Comparison of ENCODE assay signal across 7 mouse cellular contexts in the genomic region with DNA sequence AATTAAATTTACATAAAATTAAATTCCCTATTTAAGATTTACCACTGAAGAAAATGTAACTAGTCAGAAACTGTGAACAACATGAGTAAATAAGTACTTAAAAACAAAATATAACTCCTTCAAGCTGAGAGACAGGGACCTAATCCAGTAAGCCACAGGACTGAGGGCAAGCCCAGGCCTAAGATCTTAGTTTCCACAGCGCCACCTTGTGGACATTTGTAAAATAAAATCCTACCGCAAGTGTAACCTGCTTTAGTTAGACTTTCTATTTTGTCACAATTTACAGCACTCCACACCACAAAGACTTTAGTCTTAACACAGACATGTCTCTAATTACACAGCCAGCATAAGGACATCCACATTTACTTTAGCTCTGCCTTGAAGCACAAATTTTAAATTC. TPM values are rescaled to one million over a fixed set of nuclear protein-coding genes. Genes with fewer than 3 reads are reported as not detected.
DNase-seq lines count a peak whose midpoint lies in the region; ATAC-seq lines count a peak whose summit lies in the region.

No protein-coding gene starts in this region.

- ATAC-seq in liver, embryonic 11.5 days (replicated peaks; ENCODE audit: low FRiP score) = no peak; the same call in 1 of the 2 replicates
- no peak for ATAC-seq in neural tube, embryonic 11.5 days (ENCODE audit: insufficient read depth, low FRiP score, low TSS enrichment)

- H3K4me3 ChIP-seq in liver, embryonic 11.5 days (ENCODE audit: low read depth, low read length) = no peak overlapping the region
- H3K4me3 ChIP-seq in limb, embryonic 10.5 days = no peak overlapping the region
- no peak overlapping the region for H3K4me3 ChIP-seq in neural tube, embryonic 11.5 days (ENCODE audit: low read depth, low read length)

- no peak overlapping the region for H3K27ac ChIP-seq in liver, embryonic 11.5 days (ENCODE audit: low read depth, low read length)
- H3K27ac ChIP-seq in limb, embryonic 10.5 days = no peak overlapping the region
- H3K27ac ChIP-seq in neural tube, embryonic 11.5 days (ENCODE audit: low read depth, low read length) = no peak overlapping the region

- no peak overlapping the region for H3K9ac ChIP-seq in liver, embryonic 11.5 days (ENCODE audit: low read depth, low read length)
- H3K9ac ChIP-seq in neural tube, embryonic 11.5 days (ENCODE audit: low read length) = no peak overlapping the region

- DNase-seq in liver = peak; percentile 43
- DNase-seq in liver, embryonic 11.5 days (ENCODE audit: low spot score) = no peak
- DNase-seq in NIH3T3 (ENCODE audit: low read depth) = peak; percentile 90
- peak; percentile 48 for DNase-seq in cerebellum, adult 8-10 months
- DNase-seq in gastrocnemius, postnatal 4 days (ENCODE audit: low spot score in 2 of 2) = peak; percentile 36 to 50
- DNase-seq in limb, embryonic 10.5 days (ENCODE audit: low spot score) = peak; percentile 54
- peak; percentile 62 for DNase-seq in neural tube, embryonic 11.5 days (ENCODE audit: low spot score)

- no peaks in the 10 kb centered on the region for H3K9me3 ChIP-seq in liver, embryonic 11.5 days (ENCODE audit: control insufficient read depth, low read length)
- no peaks in the 10 kb centered on the region for H3K9me3 ChIP-seq in limb, embryonic 10.5 days (replicated peaks)
- H3K9me3 ChIP-seq in neural tube, embryonic 11.5 days (ENCODE audit: control insufficient read depth, low read length) = no peaks in the 10 kb centered on the region

- no peaks in the 10 kb centered on the region for H3K4me1 ChIP-seq in liver, embryonic 11.5 days (replicated peaks; ENCODE audit: control insufficient read depth, insufficient read depth, low read length)
- no peaks in the 10 kb centered on the region for H3K4me1 ChIP-seq in limb, embryonic 10.5 days
- no peaks in the 10 kb centered on the region for H3K4me1 ChIP-seq in neural tube, embryonic 11.5 days (ENCODE audit: control insufficient read depth, insufficient read depth, low read length)

- no peak overlapping the region for H3K4me2 ChIP-seq in liver, embryonic 11.5 days
- no peak overlapping the region for H3K4me2 ChIP-seq in neural tube, embryonic 11.5 days (ENCODE audit: low read depth)

- 5% methylated on average over 2 of the region's 2 CpGs for WGBS in liver, embryonic 11.5 days
- WGBS in limb, embryonic 10.5 days = 1% methylated on average over 2 of the region's 2 CpGs
- WGBS in neural tube, embryonic 11.5 days = 3% methylated on average over 2 of the region's 2 CpGs

- H3K27me3 ChIP-seq in liver, embryonic 11.5 days (replicated peaks; ENCODE audit: control insufficient read depth, insufficient read depth, low read length) = no peaks in the 10 kb centered on the region
- H3K27me3 ChIP-seq in limb, embryonic 10.5 days (ENCODE audit: low read depth, poor library complexity, severe bottlenecking) = no peaks in the 10 kb centered on the region
- H3K27me3 ChIP-seq in neural tube, embryonic 11.5 days (ENCODE audit: control insufficient read depth, insufficient read depth, low read length) = no peaks in the 10 kb centered on the region

- H3K36me3 ChIP-seq in liver, embryonic 11.5 days (ENCODE audit: control insufficient read depth, insufficient read depth, low read length) = peaks cover 2% of the 10 kb centered on the region
- H3K36me3 ChIP-seq in limb, embryonic 10.5 days = peaks cover 22% of the 10 kb centered on the region
- H3K36me3 ChIP-seq in neural tube, embryonic 11.5 days (ENCODE audit: control insufficient read depth, insufficient read depth, low read length) = no peaks in the 10 kb centered on the region

RNA-seq across cellular contexts. Expression of gene Rps6kc1, which starts 30.1 kb away (rescaled TPM):
- 10.0 and 11.1 TPM in 2 replicates for polyA plus RNA-seq in liver, embryonic 11.5 days (2014; fragmentation: Nextera tagmentation; extraction: Ambion mirVana)
- total RNA-seq in gastrocnemius, postnatal 4 days (2021) = 10 to 100 TPM; 24.1 to 28.2 TPM
- 13.0 and 16.3 TPM in 2 replicates for polyA plus RNA-seq in limb, embryonic 10.5 days (2016; fragmentation: Nextera tagmentation; extraction: Ambion mirVana)
- 21.5 and 22.5 TPM in 2 replicates for polyA plus RNA-seq in neural tube, embryonic 11.5 days (2014; fragmentation: Nextera tagmentation; extraction: Ambion mirVana)

RNA-seq across cellular contexts. Expression of gene Angel2, which starts 43.5 kb away (rescaled TPM):
- 32.1 and 34.1 TPM in 2 replicates for polyA plus RNA-seq in liver, embryonic 11.5 days (2014; fragmentation: Nextera tagmentation; extraction: Ambion mirVana)
- total RNA-seq in gastrocnemius, postnatal 4 days (2021) = 10 to 100 TPM; 30.0 to 41.6 TPM
- 51.3 and 55.0 TPM in 2 replicates for polyA plus RNA-seq in limb, embryonic 10.5 days (2016; fragmentation: Nextera tagmentation; extraction: Ambion mirVana)
- polyA plus RNA-seq in neural tube, embryonic 11.5 days (2014; fragmentation: Nextera tagmentation; extraction: Ambion mirVana) = 54.6 and 66.7 TPM in 2 replicates
